ENCODE assay signal across 14 mouse cellular contexts in the genomic region with DNA sequence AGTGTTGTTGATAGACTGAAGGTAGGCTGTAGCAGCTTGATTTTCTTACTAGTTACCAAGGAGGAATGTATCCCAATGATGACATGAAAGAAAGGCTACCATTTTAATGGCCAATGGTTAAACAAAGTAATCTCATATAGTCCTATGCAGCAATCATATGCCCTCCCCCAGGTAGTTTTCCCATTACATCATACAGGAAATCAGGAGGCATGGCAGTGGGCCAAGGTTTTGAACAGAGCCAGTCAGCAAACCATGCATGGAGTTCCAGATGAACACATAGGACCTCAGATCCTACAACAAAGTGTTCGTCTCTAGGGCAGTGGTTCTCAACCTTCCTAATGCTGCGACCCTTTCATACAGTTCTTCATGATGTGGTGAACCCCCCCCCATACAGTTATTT. TPM values are rescaled to one million over a fixed set of nuclear protein-coding genes. Genes with fewer than 3 reads are reported as not detected.
DNase-seq lines count a peak whose midpoint lies in the region; ATAC-seq and TF ChIP-seq lines count a peak whose summit lies in the region.
"Had no signal": no experiment of that assay in that cellular context is flagged by ENCODE, and none has a peak within 500 bp of the region (broad histone marks: within the 10 kb centered on the region; RNA-seq: fewer than 3 reads in every experiment).

No protein-coding gene starts in this region.

- H3K27me3 ChIP-seq in kidney, embryonic 14.5 days (ENCODE audit: control insufficient read depth, insufficient read depth, low read length), result no peaks in the 10 kb centered on the region
- no peaks in the 10 kb centered on the region for H3K27me3 ChIP-seq in lung, embryonic 14.5 days (ENCODE audit: insufficient read depth, low read length)
- H3K27me3 ChIP-seq in midbrain, embryonic 15.5 days (replicated peaks), result no peaks in the 10 kb centered on the region
- H3K27me3 ChIP-seq: limb, embryonic 15.5 days; neural tube, embryonic 13.5 days had no signal

- peak; percentile 57 for DNase-seq in kidney, adult 18-20 months
- DNase-seq in adrenal gland, adult 2 months, result peak; percentile 69
- peak; percentile 76 for DNase-seq in heart, postnatal 4 days
- DNase-seq in lung, embryonic 14.5 days, result peak; percentile 63
- no peak for DNase-seq in spleen, postnatal 4 days (ENCODE audit: low spot score in 2 of 2)
- DNase-seq in gastrocnemius, postnatal 4 days (ENCODE audit: low spot score in 2 of 2), result no peak
- DNase-seq: right cerebral cortex, postnatal 14 days had no signal

- no peak overlapping the region for H3K4me3 ChIP-seq in kidney, embryonic 14.5 days (ENCODE audit: low read length)
- no peak overlapping the region for H3K4me3 ChIP-seq in lung, embryonic 14.5 days (ENCODE audit: low read depth, low read length)
- H3K4me3 ChIP-seq in midbrain, embryonic 15.5 days, result no peak overlapping the region
- H3K4me3 ChIP-seq: erythroblast, embryonic 14.5 days; layer of hippocampus, adult 2 months; limb, embryonic 15.5 days; neural tube, embryonic 13.5 days had no signal

- H3K9me3 ChIP-seq in kidney, embryonic 14.5 days (ENCODE audit: control insufficient read depth, low read length), result no peaks in the 10 kb centered on the region
- no peaks in the 10 kb centered on the region for H3K9me3 ChIP-seq in lung, embryonic 14.5 days (ENCODE audit: low read depth, low read length)
- H3K9me3 ChIP-seq in midbrain, embryonic 15.5 days, result no peaks in the 10 kb centered on the region
- H3K9me3 ChIP-seq: limb, embryonic 15.5 days; neural tube, embryonic 13.5 days had no signal

- H3K4me2 ChIP-seq in kidney, embryonic 14.5 days (replicated peaks; ENCODE audit: low read depth, low read length), result no peak overlapping the region
- H3K4me2 ChIP-seq in lung, embryonic 14.5 days, result no peak overlapping the region
- H3K4me2 ChIP-seq in midbrain, embryonic 15.5 days, result no peak overlapping the region
- H3K4me2 ChIP-seq: limb, embryonic 15.5 days; neural tube, embryonic 13.5 days had no signal

- WGBS in kidney, embryonic 14.5 days, result 89% methylated on average over 2 of the region's 2 CpGs
- 83% methylated on average over 2 of the region's 2 CpGs for WGBS in lung, embryonic 14.5 days
- 92% methylated on average over 2 of the region's 2 CpGs for WGBS in midbrain, embryonic 15.5 days

- ATAC-seq in kidney, embryonic 14.5 days (ENCODE audit: low FRiP score, low TSS enrichment), result no peak
- ATAC-seq in lung, embryonic 14.5 days (ENCODE audit: insufficient read depth), result no peak
- no peak for ATAC-seq in midbrain, embryonic 15.5 days (replicated peaks)

- TF ChIP-seq CTCF in lung, embryonic 14.5 days (IDR thresholded peaks at IDR 0.05; ENCODE audit: low read depth), result no peak

- H3K9ac ChIP-seq in kidney, embryonic 14.5 days (ENCODE audit: low read depth, low read length), result no peak overlapping the region
- no peak overlapping the region for H3K9ac ChIP-seq in lung, embryonic 14.5 days
- no peak overlapping the region for H3K9ac ChIP-seq in midbrain, embryonic 15.5 days
- H3K9ac ChIP-seq: limb, embryonic 15.5 days; neural tube, embryonic 13.5 days had no signal

- no peaks in the 10 kb centered on the region for H3K36me3 ChIP-seq in kidney, embryonic 14.5 days (ENCODE audit: control insufficient read depth, insufficient read depth, low read length)
- H3K36me3 ChIP-seq in lung, embryonic 14.5 days (ENCODE audit: insufficient read depth), result no peaks in the 10 kb centered on the region
- H3K36me3 ChIP-seq in midbrain, embryonic 15.5 days (replicated peaks), result no peaks in the 10 kb centered on the region
- H3K36me3 ChIP-seq: limb, embryonic 15.5 days; neural tube, embryonic 13.5 days had no signal

- no peaks in the 10 kb centered on the region for H3K4me1 ChIP-seq in kidney, embryonic 14.5 days (ENCODE audit: control insufficient read depth, insufficient read depth, low read length)
- 0 out of 2 replicates have a peak, but pooled peaks cover 2% of the 10 kb centered on the region for H3K4me1 ChIP-seq in lung, embryonic 14.5 days (ENCODE audit: insufficient read depth)
- H3K4me1 ChIP-seq in midbrain, embryonic 15.5 days, result no peaks in the 10 kb centered on the region
- H3K4me1 ChIP-seq: neural tube, embryonic 13.5 days had no signal

- H3K27ac ChIP-seq in kidney, embryonic 14.5 days (ENCODE audit: low read depth, low read length), result no peak overlapping the region
- H3K27ac ChIP-seq in lung, embryonic 14.5 days (ENCODE audit: low read depth), result no peak overlapping the region
- H3K27ac ChIP-seq in midbrain, embryonic 15.5 days, result no peak overlapping the region
- H3K27ac ChIP-seq: layer of hippocampus, adult 2 months; limb, embryonic 15.5 days; neural tube, embryonic 13.5 days had no signal

RNA-seq across cellular contexts. Expression of a gene that starts 17.6 kb away (rescaled TPM):
- not detected in 2 replicates for polyA plus RNA-seq in kidney, embryonic 14.5 days (2014; fragmentation: Nextera tagmentation; extraction: Ambion mirVana)
- under 1 TPM; 0.23 to 0.24 TPM for total RNA-seq in adrenal gland, adult 2 months (2021)
- polyA plus RNA-seq in adrenal gland, adult 2 months (2012; rRNA removed), result 0.25 and 0.49 TPM in 2 replicates
- under 1 TPM in 1 of 2 experiments, not detected in 1; 0.20 TPM for total RNA-seq in heart, postnatal 4 days (2021)
- polyA plus RNA-seq in lung, embryonic 14.5 days (2014; fragmentation: Nextera tagmentation; extraction: Ambion mirVana), result not detected in 2 replicates
- polyA plus RNA-seq in midbrain, embryonic 15.5 days (2015; fragmentation: Nextera tagmentation; extraction: Ambion mirVana), result 0.65 and 0.91 TPM in 2 replicates
- total RNA-seq in gastrocnemius, postnatal 4 days (2021), result under 1 TPM; 0.20 to 0.26 TPM
- polyA plus RNA-seq: erythroblast, embryonic 14.5 days; heart, postnatal 0 days had no signal

RNA-seq across cellular contexts. Expression of a gene that starts 40.3 kb away (rescaled TPM):
- 63.8 and 66.6 TPM in 2 replicates for polyA plus RNA-seq in kidney, embryonic 14.5 days (2014; fragmentation: Nextera tagmentation; extraction: Ambion mirVana)
- total RNA-seq in adrenal gland, adult 2 months (2021), result 10 to 100 TPM; 32.2 to 56.3 TPM
- polyA plus RNA-seq in adrenal gland, adult 2 months (2012; rRNA removed), result 38.9 and 41.9 TPM in 2 replicates
- total RNA-seq in heart, postnatal 4 days (2021), result 10 to 100 TPM; 11.5 to 12.9 TPM
- 40.5 and 45.9 TPM in 2 replicates for polyA plus RNA-seq in lung, embryonic 14.5 days (2014; fragmentation: Nextera tagmentation; extraction: Ambion mirVana)
- 5.8 and 7.8 TPM in 2 replicates for polyA plus RNA-seq in midbrain, embryonic 15.5 days (2015; fragmentation: Nextera tagmentation; extraction: Ambion mirVana)
- total RNA-seq in gastrocnemius, postnatal 4 days (2021), result 10 to 100 TPM; 15.8 to 16.6 TPM

Comparison
In these comparisons a context has a peak if more than half of its experiments do, and no peak if none do; other contexts are left out.
1. DNase-seq: peak in kidney, adult 18-20 months (single experiment), adrenal gland, adult 2 months (single experiment), heart, postnatal 4 days (single experiment) and lung, embryonic 14.5 days (single experiment); none in spleen, postnatal 4 days (0 of 2) and gastrocnemius, postnatal 4 days (0 of 2).